Mouse (Mus musculus) C3H10T1/2 (cell line): ENCODE measurements around the gene Il11ra2. TPM values are rescaled to one million over a fixed set of nuclear protein-coding genes. Genes with fewer than 3 reads are reported as not detected.

Experiments used
- polyA plus RNA-seq, 2 experiments: library from polyadenylated mRNA; unstranded; fragments of >200 nt; fragmentation: generic; extraction: Trizol; gene quantifications; one replicate each; pipeline ENCODE4 v1.2.1; 2012; ENCODE audit warnings: missing spikeins in 2 of 2

Il11ra2 gene
- polyA plus RNA-seq, result under 1 TPM in 1 of 2 experiments, not detected in 1; 0.19 TPM

GRCm38 (mm10) chr4:42661793-42662192, at the start of gene Il11ra2:
TSS of gene Il11ra2 (minus strand) at chr4:42661893.

GRCm38 (mm10) chr4:42654951-42655350, 6.7 kb downstream of the Il11ra2 start, which contains the start of gene Ccl27b:
TSS of gene Ccl27b (plus strand) at chr4:42655251.

GRCm38 (mm10) chr4:42629419-42629818, 32.3 kb downstream of the Il11ra2 start, which contains the start of gene Gm2564:
TSS of gene Gm2564 (plus strand) at chr4:42629719.

DNA sequence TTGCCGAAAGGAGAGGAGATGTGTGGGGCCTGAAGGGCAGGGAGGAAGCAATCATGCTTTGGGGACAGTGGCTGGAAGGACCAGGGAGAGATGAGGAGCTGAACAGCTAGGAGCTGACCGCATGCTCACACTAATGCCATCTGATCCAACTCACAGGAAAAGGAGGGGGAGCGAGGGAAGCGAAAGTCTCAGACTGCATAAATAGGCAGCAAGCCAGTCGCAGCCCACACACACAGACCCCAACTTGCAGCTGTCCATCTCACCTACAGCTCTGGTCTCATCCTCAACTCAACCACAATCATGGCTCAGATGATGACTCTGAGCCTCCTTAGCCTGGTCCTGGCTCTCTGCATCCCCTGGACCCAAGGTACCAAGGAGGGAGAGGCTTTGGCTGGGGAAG, 49.8 kb downstream of the Il11ra2 start, which contains the start of gene Gm10591:
Gm10591 (plus strand) TSS at position 301 of the 400 bp plus-strand sequence.

Other genes starting within 250 kb of the Il11ra2 start
- not detected for gene Gm21586, start 222.5 kb downstream of the Il11ra2 start, polyA plus RNA-seq
- gene Gm2163, start 195.1 kb downstream of the Il11ra2 start, polyA plus RNA-seq, result not detected
- not detected for gene Fam205a2, start 133.7 kb downstream of the Il11ra2 start, polyA plus RNA-seq
- not detected for gene Gm10591, start 49.7 kb downstream of the Il11ra2 start, polyA plus RNA-seq
- not detected for gene Gm2564, start 32.2 kb downstream of the Il11ra2 start, polyA plus RNA-seq
- gene Ccl27b, start 6.6 kb downstream of the Il11ra2 start, polyA plus RNA-seq, result not detected
- gene 4930578G10Rik, start 73.7 kb upstream of the Il11ra2 start, polyA plus RNA-seq, result not detected
- gene Ccl19, start 94.7 kb upstream of the Il11ra2 start, polyA plus RNA-seq, result not detected
- gene Ccl21a, start 112.1 kb upstream of the Il11ra2 start, polyA plus RNA-seq, result not detected
- not detected for gene Fam205a1, start 192.0 kb upstream of the Il11ra2 start, polyA plus RNA-seq
- gene Gm12394, start 194.9 kb upstream of the Il11ra2 start, polyA plus RNA-seq, result not detected
- gene Fam205c, start 212.3 kb upstream of the Il11ra2 start, polyA plus RNA-seq, result not detected